Mouse (Mus musculus): ENCODE measurements at regions not wholly inside any gene's neighbourhood (a gene's known extent, or its start where the extent isn't known, plus 50 kb on each side); places are given as distances from the start of the nearest gene placed in this dataset.

DNA sequence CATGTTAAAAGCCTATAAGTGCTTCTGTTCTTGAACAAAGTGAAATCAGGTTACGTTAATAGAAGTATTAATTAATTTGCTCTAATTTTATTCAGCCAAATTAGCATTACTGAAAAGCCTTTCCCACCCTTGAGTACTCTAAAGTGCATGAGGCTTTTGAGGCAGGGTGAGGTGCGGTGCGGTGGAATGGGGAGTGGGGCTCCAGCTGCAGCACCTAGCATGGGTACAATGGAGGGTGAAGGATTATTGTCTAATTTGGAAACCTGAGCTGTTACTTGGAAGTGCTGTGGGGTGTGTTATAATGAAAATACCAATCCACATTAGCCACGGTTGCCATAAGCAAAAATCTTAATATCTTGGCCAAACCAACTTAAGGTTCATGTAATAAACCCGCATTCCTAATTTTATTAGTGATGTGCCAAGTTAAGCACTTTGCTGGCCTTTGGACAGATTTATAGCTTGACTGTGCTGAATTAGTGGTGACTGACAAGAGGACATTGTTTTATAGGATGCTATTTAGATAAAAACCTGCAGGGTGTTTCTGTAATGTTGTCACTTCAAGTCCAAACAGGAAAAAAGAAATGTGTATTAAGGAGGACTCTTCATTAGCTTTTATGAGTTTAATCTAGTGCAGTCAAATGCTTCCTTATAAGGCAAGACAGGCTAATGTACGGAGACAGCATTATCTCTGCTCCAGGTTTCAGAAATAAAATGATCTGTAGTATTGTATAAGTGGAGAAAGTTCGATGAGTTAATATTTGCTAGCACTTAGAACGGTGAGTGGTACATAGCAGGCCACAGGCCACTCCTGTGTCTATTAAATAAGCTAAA, 382.2 kb downstream of the Lmo4 start:
- TF ChIP-seq CTCF (IDR thresholded peaks at IDR 0.05; ENCODE audit: low read depth), result no peak
- TF ChIP-seq EP300 (IDR thresholded peaks at IDR 0.05; ENCODE audit: low read depth), result no peak
- DNase-seq (ENCODE audit: low spot score) (no peak), ATAC-seq (ENCODE audit: insufficient read depth, low read depth) (no peak)
- no peaks in the 10 kb centered on the region for H3K4me1 ChIP-seq (ENCODE audit: control insufficient read depth, insufficient read depth)
- H3K9ac ChIP-seq (replicated peaks; ENCODE audit: low read depth, low read length), result no peak overlapping the region
- no peaks in the 10 kb centered on the region for H3K27me3 ChIP-seq (ENCODE audit: control insufficient read depth, insufficient read depth, low read length)
- no peak overlapping the region for H3K4me3 ChIP-seq (ENCODE audit: low read depth, low read length)
- 79% methylated on average over 8 of the region's 8 CpGs for WGBS
- H3K4me2 ChIP-seq (ENCODE audit: low read depth, low read length), result no peak overlapping the region
- no peaks in the 10 kb centered on the region for H3K9me3 ChIP-seq (replicated peaks; ENCODE audit: control insufficient read depth, low read length)
- H3K36me3 ChIP-seq (replicated peaks; ENCODE audit: control insufficient read depth, insufficient read depth, low read length), result no peaks in the 10 kb centered on the region
- H3K27ac ChIP-seq (ENCODE audit: low read depth), result no peak overlapping the region

DNA sequence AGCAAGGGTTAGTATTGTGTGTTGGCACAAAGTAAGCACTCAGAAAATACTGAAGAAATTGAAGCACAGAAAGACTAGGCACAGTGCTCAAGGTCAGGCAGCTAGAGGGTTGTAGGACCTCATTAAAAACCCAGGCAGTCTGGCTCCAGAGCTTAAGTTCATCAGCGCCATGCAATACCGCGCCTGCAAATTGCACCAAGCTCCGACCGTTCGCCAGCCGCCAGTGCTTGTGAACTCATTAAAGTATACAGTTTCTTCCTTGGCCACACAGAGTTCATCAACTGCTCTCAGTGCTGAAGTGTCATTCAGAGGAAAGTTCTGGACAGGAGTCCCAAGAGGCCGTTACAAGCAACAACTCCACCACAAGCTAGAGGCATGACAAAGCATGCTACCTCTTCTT, 397.5 kb downstream of the Lmo4 start:
- Histone ChIP-seq H3K36me3 (replicated peaks; ENCODE audit: control insufficient read depth, insufficient read depth, low read length) (no peaks in the 10 kb centered on the region), H3K4me2 (ENCODE audit: low read depth, low read length) (no peak overlapping the region), H3K4me1 (ENCODE audit: control insufficient read depth, insufficient read depth) (no peaks in the 10 kb centered on the region), H3K27me3 (ENCODE audit: control insufficient read depth, insufficient read depth, low read length) (no peaks in the 10 kb centered on the region), H3K27ac (ENCODE audit: low read depth) (no peak overlapping the region), H3K4me3 (ENCODE audit: low read depth, low read length) (no peak overlapping the region), H3K9ac (replicated peaks; ENCODE audit: low read depth, low read length) (no peak overlapping the region), H3K9me3 (replicated peaks; ENCODE audit: control insufficient read depth, low read length) (no peaks in the 10 kb centered on the region)
- no peak for TF ChIP-seq EP300 (IDR thresholded peaks at IDR 0.05; ENCODE audit: low read depth)
- no peak for TF ChIP-seq CTCF (IDR thresholded peaks at IDR 0.05; ENCODE audit: low read depth)
- 87% methylated on average over 8 of the region's 8 CpGs for WGBS
- ATAC-seq (ENCODE audit: insufficient read depth, low read depth), result no peak
- no peak for DNase-seq (ENCODE audit: low spot score)

DNA sequence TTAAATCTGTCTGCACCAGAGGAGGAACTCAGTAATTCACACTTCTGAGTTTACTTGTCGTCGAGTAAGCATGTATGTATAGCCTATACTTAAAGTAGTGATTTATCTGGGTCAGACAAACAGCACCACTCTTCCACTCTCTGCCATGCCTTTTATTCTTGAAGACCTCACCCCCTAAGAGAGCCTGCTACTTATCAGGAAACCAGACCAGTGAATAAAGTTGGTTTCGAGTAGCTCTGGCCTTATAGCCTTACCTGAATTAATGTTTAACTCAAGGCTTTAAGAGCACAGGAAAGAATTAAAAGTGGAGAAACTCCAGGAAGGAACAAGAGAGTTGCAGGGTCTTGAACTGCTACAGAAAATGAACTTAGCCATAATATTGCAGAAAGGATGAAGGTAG, 398.1 kb downstream of the Lmo4 start:
- Histone ChIP-seq H3K4me1 (ENCODE audit: control insufficient read depth, insufficient read depth) (no peaks in the 10 kb centered on the region), H3K36me3 (replicated peaks; ENCODE audit: control insufficient read depth, insufficient read depth, low read length) (no peaks in the 10 kb centered on the region), H3K4me3 (ENCODE audit: low read depth, low read length) (no peak overlapping the region), H3K9me3 (replicated peaks; ENCODE audit: control insufficient read depth, low read length) (no peaks in the 10 kb centered on the region), H3K27ac (ENCODE audit: low read depth) (no peak overlapping the region), H3K27me3 (ENCODE audit: control insufficient read depth, insufficient read depth, low read length) (no peaks in the 10 kb centered on the region), H3K9ac (replicated peaks; ENCODE audit: low read depth, low read length) (no peak overlapping the region), H3K4me2 (ENCODE audit: low read depth, low read length) (no peak overlapping the region)
- ATAC-seq (ENCODE audit: insufficient read depth, low read depth), result no peak
- DNase-seq (ENCODE audit: low spot score), result no peak
- WGBS, result 68% methylated on average over 3 of the region's 3 CpGs
- TF ChIP-seq EP300 (IDR thresholded peaks at IDR 0.05; ENCODE audit: low read depth) (no peak), CTCF (IDR thresholded peaks at IDR 0.05; ENCODE audit: low read depth) (no peak)

DNA sequence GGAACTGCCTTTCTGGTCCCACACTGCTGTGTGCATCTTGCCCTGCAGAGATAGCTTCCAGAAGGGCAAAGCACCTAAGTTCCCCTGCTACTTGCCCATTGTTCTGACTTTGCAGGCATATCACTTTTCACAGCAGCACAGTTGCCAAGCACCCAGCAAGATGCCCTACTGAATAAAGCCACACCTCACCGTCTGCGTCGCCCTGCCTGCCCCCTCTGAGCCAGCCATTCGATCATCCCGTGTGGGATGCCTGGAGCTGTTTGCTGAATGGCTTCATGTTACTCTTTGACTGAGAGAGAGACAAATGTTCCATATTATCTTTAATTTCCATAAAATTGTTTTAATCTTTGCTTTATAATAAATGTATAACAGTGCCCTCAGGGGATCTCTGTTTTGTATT, 407.2 kb downstream of the Lmo4 start:
- H3K4me2 ChIP-seq (ENCODE audit: low read depth, low read length), result no peak overlapping the region
- no peaks in the 10 kb centered on the region for H3K4me1 ChIP-seq (ENCODE audit: control insufficient read depth, insufficient read depth)
- DNase-seq (ENCODE audit: low spot score) (no peak), ATAC-seq (ENCODE audit: insufficient read depth, low read depth) (no peak)
- TF ChIP-seq CTCF (IDR thresholded peaks at IDR 0.05; ENCODE audit: low read depth) (no peak), EP300 (IDR thresholded peaks at IDR 0.05; ENCODE audit: low read depth) (no peak)
- no peak overlapping the region for H3K27ac ChIP-seq (ENCODE audit: low read depth)
- H3K9ac ChIP-seq (replicated peaks; ENCODE audit: low read depth, low read length), result no peak overlapping the region
- no peaks in the 10 kb centered on the region for H3K27me3 ChIP-seq (ENCODE audit: control insufficient read depth, insufficient read depth, low read length)
- H3K36me3 ChIP-seq (replicated peaks; ENCODE audit: control insufficient read depth, insufficient read depth, low read length), result no peaks in the 10 kb centered on the region
- no peak overlapping the region for H3K4me3 ChIP-seq (ENCODE audit: low read depth, low read length)
- H3K9me3 ChIP-seq (replicated peaks; ENCODE audit: control insufficient read depth, low read length), result no peaks in the 10 kb centered on the region
- WGBS, result 59% methylated on average over 5 of the region's 5 CpGs

DNA sequence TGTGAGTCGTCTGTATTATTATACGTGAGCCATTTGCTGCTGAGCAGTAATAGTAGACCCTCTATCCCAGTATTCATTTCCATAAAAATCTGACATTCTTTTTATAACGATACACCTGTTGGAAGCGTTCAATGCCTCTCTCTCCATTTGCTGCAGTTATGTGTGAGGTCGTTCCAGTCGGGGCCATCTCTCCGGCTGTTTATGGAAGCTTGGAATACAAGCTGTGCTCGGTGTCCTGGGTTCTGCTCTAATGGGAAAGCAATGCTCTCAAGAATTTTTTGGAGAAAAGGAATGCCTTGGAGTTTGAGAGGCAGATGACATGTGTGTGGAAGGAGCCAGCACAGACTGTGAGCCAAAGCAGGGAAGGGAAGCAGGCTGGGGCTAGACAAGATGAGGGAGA, 414.1 kb downstream of the Lmo4 start:
- Histone ChIP-seq H3K4me2 (ENCODE audit: low read depth, low read length) (no peak overlapping the region), H3K27ac (ENCODE audit: low read depth) (no peak overlapping the region), H3K4me1 (ENCODE audit: control insufficient read depth, insufficient read depth) (no peaks in the 10 kb centered on the region), H3K36me3 (replicated peaks; ENCODE audit: control insufficient read depth, insufficient read depth, low read length) (no peaks in the 10 kb centered on the region), H3K9me3 (replicated peaks; ENCODE audit: control insufficient read depth, low read length) (no peaks in the 10 kb centered on the region), H3K27me3 (ENCODE audit: control insufficient read depth, insufficient read depth, low read length) (no peaks in the 10 kb centered on the region), H3K4me3 (ENCODE audit: low read depth, low read length) (no peak overlapping the region), H3K9ac (replicated peaks; ENCODE audit: low read depth, low read length) (no peak overlapping the region)
- TF ChIP-seq EP300 (IDR thresholded peaks at IDR 0.05; ENCODE audit: low read depth), result no peak
- TF ChIP-seq CTCF (IDR thresholded peaks at IDR 0.05; ENCODE audit: low read depth), result no peak
- WGBS, result 81% methylated on average over 8 of the region's 8 CpGs
- ATAC-seq (ENCODE audit: insufficient read depth, low read depth), result no peak
- no peak for DNase-seq (ENCODE audit: low spot score)

Measured in heart, postnatal 0 days (tissue).